Mouse (Mus musculus): Measurements from ENCODE around the gene Sgk1. TPM values are rescaled to one million over a fixed set of nuclear protein-coding genes. Genes with fewer than 3 reads are reported as not detected.

The Sgk1 gene
- polyA plus RNA-seq, 1 experiment from 2014 or later: 41.7 TPM

DNA sequence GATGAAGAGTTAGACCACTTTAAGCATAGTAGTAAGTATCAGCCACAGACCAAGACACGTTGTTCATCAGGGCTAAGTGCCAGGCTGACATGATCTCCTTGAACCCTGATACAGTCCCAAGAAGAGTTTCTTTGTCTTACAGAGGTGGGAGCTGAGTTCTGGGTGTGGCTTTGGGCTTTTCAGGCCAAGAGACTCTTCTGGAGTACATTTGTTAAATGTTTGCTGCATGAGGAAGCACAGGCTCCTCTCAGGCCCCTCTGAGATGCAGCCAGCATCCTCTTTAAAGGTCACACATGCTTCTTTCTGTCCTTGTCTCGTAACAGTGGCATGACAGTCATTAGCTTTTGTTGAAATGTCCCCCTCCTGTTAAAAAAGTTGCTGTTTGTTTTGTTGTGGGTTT lies 38.6 kb downstream of the Sgk1 start:
- Histone ChIP-seq H3K4me3 (no peak overlapping the region), H3K27ac (no peak overlapping the region), H3K27me3 (0 out of 2 replicates have a peak, but pooled peaks cover 4% of the 10 kb centered on the region), H3K36me3 (no peaks in the 10 kb centered on the region), H3K9ac (no peak overlapping the region), H3K4me1 (peaks cover 19% of the 10 kb centered on the region), H3K4me2 (replicated peaks) (no peak overlapping the region), H3K9me3 (no peaks in the 10 kb centered on the region)
- no peak for ATAC-seq (ENCODE audit: insufficient number of reproducible peaks, insufficient read depth, low FRiP score, low TSS enrichment)
- WGBS: 60% methylated on average over 2 of the region's 2 CpGs

GRCm38 (mm10) chr10:21922716-21923350 lies 40.8 kb downstream of the Sgk1 start:
- no peak overlapping the region for H3K9ac ChIP-seq
- no peaks in the 10 kb centered on the region for H3K36me3 ChIP-seq
- H3K4me1 ChIP-seq: peaks cover 19% of the 10 kb centered on the region
- H3K27ac ChIP-seq: no peak overlapping the region; the same call in 1 of the 2 replicates
- H3K27me3 ChIP-seq: 0 out of 2 replicates have a peak, but pooled peaks cover 4% of the 10 kb centered on the region
- H3K9me3 ChIP-seq: no peaks in the 10 kb centered on the region
- ATAC-seq (ENCODE audit: insufficient number of reproducible peaks, insufficient read depth, low FRiP score, low TSS enrichment): no peak
- peak overlapping the region; percentile 37; the same call in 1 of the 2 replicates for H3K4me2 ChIP-seq (replicated peaks)
- WGBS: 29% methylated on average over 8 of the region's 8 CpGs
- H3K4me3 ChIP-seq: no peak overlapping the region

- H3K36me3 ChIP-seq: no peaks in the 10 kb centered on the region
- peak overlapping the region; percentile 63; the same call in 1 of the 2 replicates for H3K27ac ChIP-seq
- peaks cover 19% of the 10 kb centered on the region for H3K4me1 ChIP-seq
- H3K27me3 ChIP-seq: 0 out of 2 replicates have a peak, but pooled peaks cover 4% of the 10 kb centered on the region
- no peak overlapping the region for H3K9ac ChIP-seq
- peak overlapping the region; percentile 37 for H3K4me2 ChIP-seq (replicated peaks)
- no peak overlapping the region for H3K4me3 ChIP-seq
- no peak for ATAC-seq (ENCODE audit: insufficient number of reproducible peaks, insufficient read depth, low FRiP score, low TSS enrichment)
- WGBS: 3% methylated on average over 9 of the region's 9 CpGs
- no peaks in the 10 kb centered on the region for H3K9me3 ChIP-seq
Observed at GRCm38 (mm10) chr10:21923495-21923952, 41.5 kb downstream of the Sgk1 start.

- H3K36me3 ChIP-seq: no peaks in the 10 kb centered on the region
- WGBS: 64% methylated on average over 16 of the region's 16 CpGs
- no peak overlapping the region for H3K4me3 ChIP-seq
- peak overlapping the region; percentile 37; the same call in 1 of the 2 replicates for H3K4me2 ChIP-seq (replicated peaks)
- H3K9me3 ChIP-seq: no peaks in the 10 kb centered on the region
- peaks cover 19% of the 10 kb centered on the region for H3K4me1 ChIP-seq
- no peak for ATAC-seq (ENCODE audit: insufficient number of reproducible peaks, insufficient read depth, low FRiP score, low TSS enrichment)
- no peak overlapping the region; the same call in 1 of the 2 replicates for H3K27ac ChIP-seq
- 0 out of 2 replicates have a peak, but pooled peaks cover 4% of the 10 kb centered on the region for H3K27me3 ChIP-seq
- no peak overlapping the region for H3K9ac ChIP-seq
Observed at GRCm38 (mm10) chr10:21924051-21924720, 42.2 kb downstream of the Sgk1 start.

GRCm38 (mm10) chr10:21926941-21927340 lies 45.0 kb downstream of the Sgk1 start:
- peaks cover 19% of the 10 kb centered on the region for H3K4me1 ChIP-seq
- H3K4me2 ChIP-seq (replicated peaks): no peak overlapping the region
- H3K36me3 ChIP-seq: no peaks in the 10 kb centered on the region
- no peaks in the 10 kb centered on the region for H3K9me3 ChIP-seq
- no peak for ATAC-seq (ENCODE audit: insufficient number of reproducible peaks, insufficient read depth, low FRiP score, low TSS enrichment)
- no peak overlapping the region for H3K9ac ChIP-seq
- H3K4me3 ChIP-seq: no peak overlapping the region
- 92% methylated on average over 5 of the region's 5 CpGs for WGBS
- no peak overlapping the region for H3K27ac ChIP-seq
- H3K27me3 ChIP-seq: no peaks in the 10 kb centered on the region

DNA sequence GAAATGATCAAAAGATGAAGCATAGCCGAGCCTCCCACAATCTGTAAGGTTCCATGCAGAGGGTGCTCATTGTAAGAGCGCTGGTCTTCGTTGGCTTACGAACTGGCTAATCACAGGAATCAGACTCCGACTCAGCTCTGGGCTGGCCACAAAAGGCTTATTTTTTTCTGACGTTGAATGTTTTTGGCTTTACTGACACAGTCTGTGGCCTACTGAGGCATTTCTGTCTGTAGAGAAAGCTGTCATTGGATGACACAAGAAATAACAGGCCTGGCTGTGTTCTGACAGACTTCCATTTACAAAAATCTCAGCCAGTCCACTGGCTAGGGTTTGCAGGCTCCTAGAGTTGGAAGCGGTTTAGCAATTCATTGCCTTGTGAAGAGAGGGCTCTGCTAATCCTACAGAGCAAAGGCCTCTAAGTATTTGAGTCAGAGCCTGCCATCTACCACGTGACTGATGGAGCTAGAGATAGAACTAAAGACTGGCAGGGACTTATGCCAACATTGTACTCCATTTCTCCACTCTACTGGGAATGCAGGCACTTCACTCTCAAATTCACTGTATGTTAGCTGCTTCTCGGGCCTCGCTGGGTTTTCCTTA lies 48.9 kb downstream of the Sgk1 start:
- WGBS: 74% methylated on average over 10 of the region's 10 CpGs
- no peak overlapping the region for H3K4me3 ChIP-seq
- H3K9ac ChIP-seq: no peak overlapping the region
- H3K9me3 ChIP-seq: no peaks in the 10 kb centered on the region
- ATAC-seq (ENCODE audit: insufficient number of reproducible peaks, insufficient read depth, low FRiP score, low TSS enrichment): no peak
- no peaks in the 10 kb centered on the region for H3K4me1 ChIP-seq
- no peaks in the 10 kb centered on the region for H3K36me3 ChIP-seq
- no peaks in the 10 kb centered on the region for H3K27me3 ChIP-seq
- no peak overlapping the region for H3K4me2 ChIP-seq (replicated peaks)
- no peak overlapping the region for H3K27ac ChIP-seq

GRCm38 (mm10) chr10:21932791-21933190 lies 50.8 kb downstream of the Sgk1 start:
- Histone ChIP-seq H3K4me3 (no peak overlapping the region), H3K36me3 (no peaks in the 10 kb centered on the region), H3K27me3 (no peaks in the 10 kb centered on the region), H3K4me1 (peaks cover 15% of the 10 kb centered on the region), H3K4me2 (replicated peaks) (no peak overlapping the region), H3K27ac (no peak overlapping the region), H3K9me3 (no peaks in the 10 kb centered on the region), H3K9ac (no peak overlapping the region)
- ATAC-seq (ENCODE audit: insufficient number of reproducible peaks, insufficient read depth, low FRiP score, low TSS enrichment): no peak
- 76% methylated on average over 3 of the region's 3 CpGs for WGBS

- no peak overlapping the region for H3K4me3 ChIP-seq
- H3K27me3 ChIP-seq: no peaks in the 10 kb centered on the region
- 94% methylated on average over 2 of the region's 2 CpGs for WGBS
- no peak overlapping the region for H3K27ac ChIP-seq
- no peak overlapping the region for H3K9ac ChIP-seq
- H3K4me1 ChIP-seq: peaks cover 15% of the 10 kb centered on the region
- H3K4me2 ChIP-seq (replicated peaks): no peak overlapping the region
- no peaks in the 10 kb centered on the region for H3K36me3 ChIP-seq
- H3K9me3 ChIP-seq: no peaks in the 10 kb centered on the region
- ATAC-seq (ENCODE audit: insufficient number of reproducible peaks, insufficient read depth, low FRiP score, low TSS enrichment): no peak
Observed at GRCm38 (mm10) chr10:21934826-21935225, 52.8 kb downstream of the Sgk1 start.

DNA sequence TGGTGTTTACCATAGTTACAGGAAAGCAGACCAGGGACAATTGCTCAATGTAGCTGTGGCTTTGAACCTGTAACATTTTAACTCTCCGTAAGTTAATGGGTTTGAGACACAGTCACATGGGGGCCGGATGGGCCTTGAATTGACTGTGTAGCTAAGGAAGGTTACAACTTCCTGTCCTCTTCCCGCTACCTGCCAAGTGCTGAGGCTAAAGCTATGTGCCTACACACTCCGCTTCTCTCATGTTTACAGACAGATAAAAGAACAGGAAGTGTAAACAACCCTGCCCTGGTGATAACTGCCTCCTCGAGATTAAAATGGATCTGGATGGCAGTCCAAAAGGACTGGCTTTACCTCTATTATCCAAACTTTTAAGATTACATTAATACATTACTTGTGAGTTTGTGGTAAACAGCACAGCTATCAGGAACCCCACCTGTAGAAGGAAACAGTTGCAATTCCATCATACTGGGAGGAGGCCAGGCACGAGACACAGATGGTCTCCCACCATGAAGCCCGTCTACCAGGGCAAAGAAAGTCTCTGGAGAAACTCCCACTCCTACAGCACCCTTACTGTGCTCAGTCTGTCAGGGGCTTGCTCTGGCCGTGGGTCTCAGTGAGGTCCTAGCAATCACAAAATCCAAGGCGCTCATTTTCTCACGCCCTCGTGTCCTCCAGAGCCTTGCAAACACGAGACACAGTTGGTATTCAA lies 54.7 kb downstream of the Sgk1 start:
- H3K27me3 ChIP-seq: no peaks in the 10 kb centered on the region
- peak overlapping the region; percentile 76 for H3K27ac ChIP-seq
- no peak for ATAC-seq (ENCODE audit: insufficient number of reproducible peaks, insufficient read depth, low FRiP score, low TSS enrichment)
- no peak overlapping the region for H3K9ac ChIP-seq
- 31% methylated on average over 12 of the region's 12 CpGs for WGBS
- peaks cover 15% of the 10 kb centered on the region for H3K4me1 ChIP-seq
- no peaks in the 10 kb centered on the region for H3K9me3 ChIP-seq
- no peaks in the 10 kb centered on the region for H3K36me3 ChIP-seq
- no peak overlapping the region for H3K4me3 ChIP-seq
- peak overlapping the region; percentile 33 for H3K4me2 ChIP-seq (replicated peaks)

- 8% methylated on average over 9 of the region's 9 CpGs for whole genome bisulfite sequencing
- H3K9ac ChIP-seq: no peak overlapping the region
- no peak overlapping the region for H3K4me3 ChIP-seq
- H3K36me3 ChIP-seq: no peaks in the 10 kb centered on the region
- peak overlapping the region; percentile 76 for H3K27ac ChIP-seq
- H3K4me2 ChIP-seq (replicated peaks): peak overlapping the region; percentile 33
- H3K27me3 ChIP-seq: no peaks in the 10 kb centered on the region
- ATAC-seq (ENCODE audit: insufficient number of reproducible peaks, insufficient read depth, low FRiP score, low TSS enrichment): peak; percentile 28; the same call in 1 of the 2 replicates
- H3K9me3 ChIP-seq: no peaks in the 10 kb centered on the region
- H3K4me1 ChIP-seq: peaks cover 15% of the 10 kb centered on the region
Observed at GRCm38 (mm10) chr10:21937222-21937605, 55.2 kb downstream of the Sgk1 start.

- no peak overlapping the region for H3K9ac ChIP-seq
- no peak overlapping the region for H3K27ac ChIP-seq
- no peaks in the 10 kb centered on the region for H3K9me3 ChIP-seq
- no peak overlapping the region for H3K4me2 ChIP-seq (replicated peaks)
- no peak overlapping the region for H3K4me3 ChIP-seq
- no peaks in the 10 kb centered on the region for H3K36me3 ChIP-seq
- no peak for ATAC-seq (ENCODE audit: insufficient number of reproducible peaks, insufficient read depth, low FRiP score, low TSS enrichment)
- H3K27me3 ChIP-seq: no peaks in the 10 kb centered on the region
- 59% methylated on average over 4 of the region's 4 CpGs for WGBS
- H3K4me1 ChIP-seq: peaks cover 15% of the 10 kb centered on the region
Observed at GRCm38 (mm10) chr10:21938166-21938565, 56.2 kb downstream of the Sgk1 start.

Data from embryonic facial prominence, embryonic 12.5 days (tissue).